Comparison of ENCODE assay signal across 10 mouse cellular contexts in genomic region chr5:74388101-74388500, GRCm38 (mm10).
DNase-seq lines count a peak whose midpoint lies in the region; ATAC-seq and TF ChIP-seq lines count a peak whose summit lies in the region.
"Had no signal": no experiment of that assay in that cellular context is flagged by ENCODE, and none has a peak within 500 bp of the region (broad histone marks: within the 10 kb centered on the region; RNA-seq: fewer than 3 reads in every experiment).

No protein-coding gene starts in this region.

- no peak overlapping the region for H3K4me2 ChIP-seq in kidney, embryonic 15.5 days
- H3K4me2 ChIP-seq in embryonic facial prominence, embryonic 13.5 days, result peak overlapping the region; percentile 19; the same call in 1 of the 2 replicates
- peak overlapping the region; percentile 24; the same call in 1 of the 2 replicates for H3K4me2 ChIP-seq in limb, embryonic 12.5 days
- H3K4me2 ChIP-seq in midbrain, postnatal 0 days (ENCODE audit: low read depth, low read length, poor library complexity, severe bottlenecking), result no peak overlapping the region
- H3K4me2 ChIP-seq: liver, embryonic 12.5 days; midbrain, embryonic 12.5 days had no signal

- H3K27ac ChIP-seq in kidney, embryonic 15.5 days, result peak overlapping the region; percentile 57
- peak overlapping the region; percentile 72 for H3K27ac ChIP-seq in embryonic facial prominence, embryonic 13.5 days
- H3K27ac ChIP-seq in heart, embryonic 10.5 days, result 0 out of 2 replicates have a peak overlapping the region, but pooled peaks have one; percentile 59
- H3K27ac ChIP-seq in limb, embryonic 12.5 days, result peak overlapping the region; percentile 85
- H3K27ac ChIP-seq in midbrain, postnatal 0 days (ENCODE audit: low read depth, low read length), result no peak overlapping the region
- H3K27ac ChIP-seq: liver, embryonic 12.5 days; midbrain, embryonic 12.5 days had no signal

- H3K9me3 ChIP-seq in kidney, embryonic 15.5 days (replicated peaks), result no peaks in the 10 kb centered on the region
- no peaks in the 10 kb centered on the region for H3K9me3 ChIP-seq in embryonic facial prominence, embryonic 13.5 days
- no peaks in the 10 kb centered on the region for H3K9me3 ChIP-seq in heart, embryonic 10.5 days
- no peaks in the 10 kb centered on the region for H3K9me3 ChIP-seq in limb, embryonic 12.5 days
- H3K9me3 ChIP-seq in midbrain, postnatal 0 days (ENCODE audit: low read length), result no peaks in the 10 kb centered on the region
- H3K9me3 ChIP-seq: liver, embryonic 12.5 days; midbrain, embryonic 12.5 days had no signal

- H3K4me1 ChIP-seq in kidney, embryonic 15.5 days, result peaks cover 21% of the 10 kb centered on the region
- peaks cover 46% of the 10 kb centered on the region for H3K4me1 ChIP-seq in embryonic facial prominence, embryonic 13.5 days
- H3K4me1 ChIP-seq in heart, embryonic 10.5 days, result peaks cover 27% of the 10 kb centered on the region; the same call in 1 of the 2 replicates
- H3K4me1 ChIP-seq in limb, embryonic 12.5 days (replicated peaks), result peaks cover 52% of the 10 kb centered on the region
- no peaks in the 10 kb centered on the region for H3K4me1 ChIP-seq in midbrain, postnatal 0 days (ENCODE audit: insufficient read depth, low read length)

- H3K27me3 ChIP-seq in kidney, embryonic 15.5 days, result no peaks in the 10 kb centered on the region
- H3K27me3 ChIP-seq in embryonic facial prominence, embryonic 13.5 days, result no peaks in the 10 kb centered on the region
- H3K27me3 ChIP-seq in heart, embryonic 10.5 days (ENCODE audit: insufficient read depth, poor library complexity, severe bottlenecking), result no peaks in the 10 kb centered on the region
- H3K27me3 ChIP-seq in limb, embryonic 12.5 days, result no peaks in the 10 kb centered on the region
- no peaks in the 10 kb centered on the region for H3K27me3 ChIP-seq in midbrain, postnatal 0 days (ENCODE audit: insufficient read depth, low read length)
- H3K27me3 ChIP-seq: liver, embryonic 12.5 days; midbrain, embryonic 12.5 days had no signal

- no peaks in the 10 kb centered on the region for H3K36me3 ChIP-seq in kidney, embryonic 15.5 days
- no peaks in the 10 kb centered on the region for H3K36me3 ChIP-seq in embryonic facial prominence, embryonic 13.5 days
- no peaks in the 10 kb centered on the region for H3K36me3 ChIP-seq in heart, embryonic 10.5 days
- no peaks in the 10 kb centered on the region for H3K36me3 ChIP-seq in limb, embryonic 12.5 days
- H3K36me3 ChIP-seq in midbrain, postnatal 0 days (ENCODE audit: insufficient read depth, low read length), result no peaks in the 10 kb centered on the region
- H3K36me3 ChIP-seq: liver, embryonic 12.5 days; midbrain, embryonic 12.5 days had no signal

- 47% methylated on average over 6 of the region's 6 CpGs for WGBS in kidney, embryonic 15.5 days
- 29% methylated on average over 6 of the region's 6 CpGs for WGBS in embryonic facial prominence, embryonic 13.5 days
- WGBS in heart, embryonic 10.5 days, result 44% methylated on average over 6 of the region's 6 CpGs
- 30% methylated on average over 6 of the region's 6 CpGs for WGBS in limb, embryonic 12.5 days
- WGBS in midbrain, postnatal 0 days, result 65% methylated on average over 6 of the region's 6 CpGs

- H3K9ac ChIP-seq in kidney, embryonic 15.5 days, result no peak overlapping the region
- no peak overlapping the region for H3K9ac ChIP-seq in embryonic facial prominence, embryonic 13.5 days
- no peak overlapping the region for H3K9ac ChIP-seq in limb, embryonic 12.5 days (replicated peaks)
- H3K9ac ChIP-seq in midbrain, postnatal 0 days (replicated peaks; ENCODE audit: low read length, poor library complexity, severe bottlenecking), result no peak overlapping the region
- H3K9ac ChIP-seq: liver, embryonic 12.5 days; midbrain, embryonic 12.5 days had no signal

- ATAC-seq in kidney, embryonic 15.5 days (replicated peaks; ENCODE audit: low FRiP score), result no peak
- no peak for ATAC-seq in embryonic facial prominence, embryonic 13.5 days (ENCODE audit: insufficient number of reproducible peaks, insufficient read depth, low FRiP score, low TSS enrichment, low read depth)
- ATAC-seq in limb, embryonic 12.5 days (ENCODE audit: insufficient number of reproducible peaks, insufficient read depth, low FRiP score, low TSS enrichment, low read depth), result peak; percentile 73
- ATAC-seq in midbrain, postnatal 0 days (ENCODE audit: low FRiP score), result no peak
- ATAC-seq: liver, embryonic 12.5 days had no signal

- TF ChIP-seq CTCF in midbrain, postnatal 0 days (IDR thresholded peaks at IDR 0.05), result no peak

- no peak overlapping the region for H3K4me3 ChIP-seq in kidney, embryonic 15.5 days (replicated peaks)
- no peak overlapping the region for H3K4me3 ChIP-seq in embryonic facial prominence, embryonic 13.5 days
- no peak overlapping the region for H3K4me3 ChIP-seq in heart, embryonic 10.5 days
- H3K4me3 ChIP-seq in limb, embryonic 12.5 days (replicated peaks), result no peak overlapping the region
- H3K4me3 ChIP-seq in midbrain, postnatal 0 days (ENCODE audit: low read depth, low read length), result no peak overlapping the region
- H3K4me3 ChIP-seq: liver, embryonic 12.5 days; midbrain, embryonic 12.5 days had no signal

- no peak for DNase-seq in kidney, adult 18-20 months
- DNase-seq in heart, embryonic 10.5 days (ENCODE audit: low spot score), result no peak
- no peak for DNase-seq in right cerebral cortex, adult 18-20 months
- DNase-seq in midbrain, postnatal 0 days (ENCODE audit: low spot score), result no peak
- DNase-seq in kidney, postnatal 14 days, result no peak

Comparison
In these comparisons a context has a peak if more than half of its experiments do, and no peak if none do; other contexts are left out.
1. H3K4me2 ChIP-seq: peak in embryonic facial prominence, embryonic 13.5 days (single experiment) and limb, embryonic 12.5 days (single experiment); none in kidney, embryonic 15.5 days (single experiment) and midbrain, postnatal 0 days (single experiment).